Mouse (Mus musculus): ENCODE data around the gene Gm5142. TPM values are rescaled to one million over a fixed set of nuclear protein-coding genes. Genes with fewer than 3 reads are reported as not detected.

Gene Gm5142
- not detected for total RNA-seq (2021)
- long read RNA-seq, experiment 1 = 0 reads
- long read RNA-seq, experiment 2 = 0 reads

DNA sequence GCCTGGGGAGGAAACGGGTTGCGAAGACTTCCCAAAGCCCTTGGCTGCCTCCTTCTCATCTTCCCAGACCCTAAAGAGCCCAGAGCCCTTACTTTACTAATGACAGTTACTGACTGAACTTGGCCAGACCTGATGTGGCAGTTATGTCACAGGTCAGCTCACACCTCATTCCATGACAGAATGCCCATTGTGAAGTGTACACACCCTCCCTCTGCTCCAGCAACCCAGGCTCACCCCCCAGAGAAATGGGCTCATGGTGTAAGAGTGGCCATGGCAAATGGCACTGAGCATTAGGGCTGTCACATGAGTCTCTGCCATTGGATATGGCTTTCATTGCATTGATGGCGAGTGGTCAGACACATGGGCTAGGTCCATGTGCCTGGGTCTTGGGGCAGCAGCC lies at the start of gene Gm5142:
Gm5142 (minus strand) TSS at position 101 of the 400 bp plus-strand sequence.
- no peak for DNase-seq

DNA sequence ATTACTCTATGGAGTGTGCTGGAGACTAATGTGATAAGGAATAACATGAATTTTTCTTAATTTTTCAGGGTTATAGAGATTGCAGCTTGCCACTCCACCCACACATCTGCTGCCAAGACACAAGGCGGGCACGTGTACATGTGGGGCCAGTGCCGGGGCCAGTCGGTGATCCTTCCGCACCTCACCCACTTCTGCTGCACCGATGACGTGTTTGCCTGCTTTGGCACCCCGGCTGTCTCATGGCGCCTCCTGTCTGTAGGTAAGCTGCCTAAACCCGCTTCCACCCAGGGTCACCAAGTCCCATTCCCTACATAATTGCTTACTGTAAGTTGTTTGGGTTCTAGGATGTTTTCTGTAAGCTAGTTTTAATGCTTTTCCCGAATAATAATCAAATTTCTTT lies 47.7 kb upstream of the Gm5142 start:
- DNase-seq = no peak

DNA sequence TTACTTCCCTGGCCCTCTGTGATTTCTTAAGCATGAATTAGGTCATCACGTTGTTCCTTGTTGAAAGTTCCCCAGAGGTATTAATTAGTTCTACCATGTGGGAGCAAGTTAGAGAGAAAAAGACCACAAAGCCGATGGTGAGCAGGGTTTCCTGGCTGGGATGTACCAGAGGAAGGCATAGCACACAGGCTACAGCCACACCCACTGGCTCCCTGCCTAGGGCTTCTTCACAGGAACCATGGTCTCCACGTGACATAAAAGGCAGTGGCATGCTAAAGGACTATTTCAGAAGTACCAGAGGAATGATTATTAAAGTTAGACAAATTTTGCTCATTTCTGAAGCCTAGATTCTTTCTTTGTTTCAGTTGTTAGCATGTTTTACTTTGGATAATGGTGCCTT lies 40.7 kb upstream of the Gm5142 start:
- DNase-seq = no peak

DNA sequence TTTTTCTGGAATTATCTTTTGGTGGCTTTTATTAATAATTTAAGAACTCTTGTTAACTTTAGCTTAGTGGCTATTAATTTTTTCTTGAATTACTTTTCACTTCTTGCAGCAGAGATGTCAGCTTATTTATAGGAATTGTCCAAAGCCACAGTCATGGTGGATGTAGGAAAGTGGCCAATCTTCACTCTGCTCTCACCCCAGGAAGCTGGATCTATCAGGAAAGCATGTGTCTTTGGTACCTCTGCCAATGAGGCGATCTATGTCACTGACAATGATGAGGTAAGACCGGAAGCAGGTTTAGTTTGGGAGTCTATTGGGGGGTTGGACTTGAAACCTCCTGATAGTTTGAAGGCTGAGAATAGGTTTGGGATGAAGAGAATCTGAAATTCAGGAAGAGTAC lies 31.3 kb upstream of the Gm5142 start:
- DNase-seq = no peak

DNA sequence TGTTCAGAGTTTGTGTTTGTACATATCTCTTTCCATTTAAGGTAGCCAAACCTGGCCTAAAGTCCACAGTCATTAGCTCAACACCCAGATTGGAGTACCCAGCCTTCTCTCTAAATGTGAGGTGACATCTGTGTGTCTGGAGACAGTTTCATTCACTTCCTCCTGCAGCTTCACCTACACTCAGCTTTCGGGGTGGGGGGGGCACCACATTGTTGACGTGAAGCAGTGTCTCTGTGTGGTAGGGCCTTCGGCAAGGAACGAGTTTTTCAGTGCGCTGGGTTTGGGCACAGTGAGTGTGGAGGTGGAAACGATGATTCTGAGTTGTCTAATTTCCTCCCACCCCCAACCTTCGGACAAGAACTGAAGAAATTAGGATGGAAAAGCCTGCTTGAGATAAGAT lies 30.5 kb upstream of the Gm5142 start:
- no peak for DNase-seq

DNA sequence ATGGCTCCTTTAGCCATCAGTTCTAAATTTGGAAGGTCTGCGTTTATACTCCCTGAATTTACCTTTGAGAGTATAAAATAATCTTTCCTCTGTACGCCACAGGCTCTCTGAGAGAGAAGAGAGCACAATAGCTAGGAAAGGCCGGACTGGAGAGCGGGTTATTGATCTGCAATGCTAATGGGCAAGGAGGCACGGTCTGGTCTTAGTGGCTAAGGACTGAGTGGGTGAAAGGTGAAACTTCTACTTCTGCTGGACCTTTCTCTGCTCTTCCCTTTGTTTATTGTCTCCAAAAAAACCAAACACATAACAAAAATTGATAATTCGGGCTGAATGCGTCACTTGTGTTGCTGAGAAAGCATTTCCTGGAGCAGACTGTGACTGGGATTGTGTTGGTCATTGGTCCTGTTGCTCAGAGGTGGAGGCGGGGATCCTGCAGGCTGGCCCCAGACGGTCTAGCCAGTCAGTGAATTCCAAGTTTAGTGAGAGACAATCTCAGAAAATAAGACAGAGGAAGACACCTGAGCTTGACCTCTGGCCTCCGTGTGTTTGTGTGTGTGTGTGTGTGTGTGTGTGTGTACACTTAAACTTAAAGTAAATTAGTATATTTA lies 27.5 kb upstream of the Gm5142 start:
- DNase-seq = no peak

DNA sequence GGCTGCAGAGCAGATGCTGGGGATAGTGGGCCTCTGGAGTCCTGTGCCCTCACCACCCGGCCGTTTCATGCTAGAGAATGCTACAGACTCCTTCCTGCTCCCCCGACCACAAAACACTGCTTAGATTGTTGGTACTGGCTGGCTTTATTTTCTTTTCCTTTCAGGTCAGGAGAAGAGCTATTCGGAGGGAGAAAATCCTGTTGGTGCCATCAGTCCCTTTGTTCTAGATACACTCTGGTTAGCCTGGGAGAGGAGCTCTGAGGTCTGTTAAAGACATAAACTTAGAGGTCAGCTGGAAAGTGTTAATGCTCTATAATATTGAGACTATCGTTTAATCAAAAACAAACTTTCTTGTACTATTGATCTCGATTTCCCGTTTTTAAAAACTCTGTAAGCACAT lies 26.9 kb upstream of the Gm5142 start:
- no peak for DNase-seq

DNA sequence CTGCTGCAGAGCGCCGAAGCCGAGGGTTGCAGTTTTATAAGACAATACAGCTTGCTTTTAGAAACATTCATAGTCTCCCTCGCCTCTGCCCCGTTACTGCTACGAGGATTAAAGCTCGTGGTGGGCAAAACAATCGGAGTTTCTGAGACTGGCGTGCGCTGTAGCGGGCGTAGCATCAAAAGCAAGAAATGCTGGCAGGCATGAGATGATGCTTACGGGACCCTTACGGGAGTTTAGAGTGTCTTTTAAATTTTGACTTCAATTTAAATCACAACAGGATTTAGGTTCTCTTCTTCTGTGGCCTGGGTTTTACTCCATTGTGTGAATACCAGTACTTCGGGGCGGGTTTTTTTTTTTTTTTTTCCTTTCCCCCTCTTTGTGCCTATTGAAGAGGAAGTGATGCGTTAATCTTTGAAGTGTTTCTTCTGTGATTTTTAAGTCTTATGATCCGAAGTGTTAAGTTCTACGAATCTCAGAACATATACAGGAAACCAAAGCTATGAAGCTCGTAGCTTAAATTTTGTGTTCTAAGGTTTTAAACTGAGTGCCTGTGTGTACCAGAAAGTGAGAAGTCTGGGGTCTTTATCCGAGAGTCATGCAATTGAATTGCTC lies 23.2 kb upstream of the Gm5142 start:
- no peak for DNase-seq

DNA sequence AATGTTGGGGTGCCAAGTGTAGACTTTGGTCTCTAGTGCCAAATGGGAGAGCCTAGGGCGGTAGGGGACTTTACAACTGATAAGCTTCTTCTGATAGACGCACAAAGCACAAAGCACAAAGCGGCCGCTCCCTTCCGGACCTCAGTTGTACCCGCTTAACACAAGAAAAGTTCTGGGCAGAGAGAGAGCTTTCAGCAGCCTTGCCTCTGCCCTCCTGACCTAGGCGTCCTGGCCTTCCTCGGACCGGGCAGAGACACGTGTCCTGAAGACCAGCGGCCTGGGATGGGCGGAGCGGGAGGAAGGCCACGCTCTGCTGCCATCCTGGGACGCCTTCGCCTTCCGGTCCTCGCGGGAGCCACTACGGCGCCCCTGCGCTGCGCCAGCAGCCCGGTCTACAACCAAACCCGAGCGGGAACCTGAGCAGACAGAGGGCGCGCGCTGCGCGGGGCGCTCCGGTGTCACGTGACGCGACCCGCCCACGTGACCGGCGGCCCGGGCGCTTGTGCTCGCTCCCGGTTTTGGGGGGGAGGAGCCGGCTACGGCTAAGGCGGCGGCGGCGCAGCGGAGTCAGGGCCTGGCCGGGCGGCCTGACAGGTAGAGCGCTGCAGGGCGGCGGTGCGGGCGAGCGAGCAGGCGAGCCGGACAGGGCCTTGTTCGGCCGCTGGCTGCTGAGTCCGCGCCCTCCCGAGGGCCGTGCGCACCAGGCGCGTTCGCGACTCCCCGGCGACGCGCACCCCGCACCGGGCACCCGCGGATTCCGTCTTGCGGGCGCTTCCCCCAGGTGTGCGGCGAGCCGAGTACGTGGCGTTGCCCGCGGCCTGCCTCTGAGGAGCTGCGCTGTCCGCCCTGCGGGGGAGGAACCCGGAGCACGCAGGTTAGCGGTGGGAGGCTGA lies 22.4 kb upstream of the Gm5142 start, which contains the start of gene Rcbtb1:
Rcbtb1 (plus strand) TSS at position 499 of the 893 bp plus-strand sequence.
- peak; percentile 95 for DNase-seq

DNA sequence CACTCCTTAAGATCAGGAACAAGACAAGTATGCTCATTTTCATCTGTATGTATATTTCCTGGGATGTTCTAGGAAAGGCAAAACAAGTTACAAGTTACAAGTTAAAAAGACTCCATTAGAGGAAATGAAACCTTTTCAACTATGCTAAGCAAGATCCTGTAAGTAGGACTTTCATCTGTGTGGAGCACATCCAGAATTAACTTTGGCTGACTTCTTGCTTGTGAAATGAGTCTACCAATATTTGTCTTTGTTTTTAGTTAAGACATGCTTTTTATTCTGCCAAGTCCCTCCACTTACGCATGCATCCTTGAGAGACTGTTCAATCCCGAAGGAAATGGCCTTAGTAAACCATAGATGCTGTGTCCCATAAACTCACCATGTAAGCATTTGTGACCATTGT lies 7.6 kb upstream of the Gm5142 start:
- no peak for DNase-seq

DNA sequence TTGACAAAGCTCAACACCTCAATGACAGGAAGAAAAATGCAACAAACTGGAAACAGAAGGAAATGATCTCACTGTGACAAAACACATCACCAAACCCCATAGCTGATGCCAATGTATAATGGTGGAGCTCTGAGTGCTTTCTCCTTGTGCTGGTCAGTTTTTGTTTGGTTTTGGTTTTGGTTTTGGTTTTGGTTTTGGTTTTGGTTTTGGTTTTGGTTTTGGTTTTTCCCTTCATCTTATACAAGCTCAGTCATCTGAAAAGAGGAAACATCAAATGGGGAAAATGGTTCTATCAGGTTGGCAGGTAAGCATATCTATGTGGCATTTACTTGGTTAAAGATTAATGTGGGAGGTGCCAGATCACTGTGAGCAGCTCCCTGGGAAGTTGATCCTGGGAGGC lies 7.0 kb upstream of the Gm5142 start:
- no peak for DNase-seq

DNA sequence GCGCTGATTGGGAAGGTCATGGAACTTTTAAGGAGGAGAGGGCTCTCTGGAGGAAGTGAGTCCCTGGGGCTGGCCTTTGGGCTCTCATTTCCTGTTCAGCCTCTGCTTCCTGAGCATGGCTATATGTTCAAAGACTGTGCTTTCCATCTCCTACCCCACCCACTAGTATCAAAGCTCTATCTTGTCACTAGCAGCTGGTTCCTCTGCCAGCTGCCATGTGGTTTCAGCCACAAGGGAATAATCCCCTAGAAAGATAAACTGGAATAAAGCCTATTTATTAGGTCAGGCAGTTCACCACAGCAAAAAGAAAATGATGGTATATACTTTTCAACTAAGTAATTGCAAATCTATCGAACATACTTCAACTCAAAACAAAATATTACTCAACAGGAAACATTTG lies 4.2 kb upstream of the Gm5142 start:
- no peak for DNase-seq

DNA sequence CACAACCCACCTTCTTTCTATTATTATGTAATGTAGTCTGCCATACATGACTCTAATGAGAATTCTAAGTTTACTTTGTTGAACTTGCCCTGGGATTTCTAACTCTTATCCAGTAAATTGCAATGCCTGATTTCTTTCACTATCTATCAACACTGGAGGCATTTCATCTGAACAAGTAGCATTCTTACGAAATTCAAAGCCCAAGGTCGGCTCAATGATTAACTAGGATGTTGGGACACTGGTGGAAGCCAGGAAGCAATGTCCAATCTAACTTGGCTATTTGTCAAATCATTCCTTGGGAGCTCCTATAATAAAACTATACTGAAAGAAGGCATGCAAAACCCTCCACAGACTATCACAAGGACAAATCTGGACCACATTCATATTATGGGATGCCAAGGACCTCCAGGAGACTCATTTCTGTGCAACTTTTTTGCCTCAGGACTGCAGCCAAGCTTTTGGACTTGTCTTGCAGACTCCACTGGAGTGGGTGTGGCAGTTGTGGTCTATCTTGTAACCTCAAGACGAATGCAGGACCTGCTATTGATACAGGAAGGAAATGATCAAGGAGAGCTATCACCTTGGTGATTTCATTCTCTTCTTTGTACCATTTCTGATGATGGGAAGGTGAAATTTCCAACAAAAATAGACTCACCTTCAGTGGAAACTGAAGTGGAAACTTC lies 21.4 kb downstream of the Gm5142 start:
- DNase-seq = peak; percentile 43

DNA sequence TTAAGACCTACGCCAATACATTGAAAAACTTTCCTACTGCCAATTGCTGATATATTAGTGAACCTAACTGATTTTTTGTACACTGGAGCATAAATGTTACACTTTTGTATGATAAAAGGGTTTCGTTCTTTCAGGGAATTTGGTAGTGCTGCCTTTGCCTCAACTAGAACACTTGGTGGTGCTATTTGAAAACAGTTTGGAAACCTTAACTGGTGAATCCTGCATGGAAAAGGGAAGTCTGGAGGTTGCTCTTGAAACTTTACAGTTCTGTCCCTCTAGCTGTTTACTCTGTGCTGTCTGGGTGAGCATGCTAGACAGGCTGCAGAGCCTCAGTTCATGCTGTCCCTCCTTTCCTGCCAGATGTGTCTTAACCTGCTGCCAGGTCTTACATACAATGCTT lies 23.0 kb downstream of the Gm5142 start:
- no peak for DNase-seq

DNA sequence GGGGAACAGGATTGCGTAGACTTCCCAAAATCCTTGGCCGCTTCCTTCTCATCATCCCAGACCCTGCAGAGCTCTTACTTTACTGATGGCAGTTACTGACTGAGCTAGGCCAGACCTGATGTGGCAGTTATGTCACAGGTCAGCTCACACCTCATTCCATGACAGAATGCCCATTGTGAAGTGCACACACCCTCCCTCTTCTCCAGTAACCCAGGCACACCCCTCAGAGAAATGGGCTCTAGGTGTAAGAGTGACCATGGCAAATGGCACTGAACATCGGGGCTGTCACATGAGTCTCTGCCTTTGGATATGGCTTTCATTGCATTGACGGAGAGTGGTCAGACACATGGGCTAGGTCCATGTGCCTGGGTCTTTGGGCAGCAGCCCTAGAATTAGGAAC lies 35.8 kb downstream of the Gm5142 start, which contains the start of gene 1700129C05Rik:
1700129C05Rik (minus strand) TSS at position 101 of the 400 bp plus-strand sequence.
- no peak for DNase-seq

DNA sequence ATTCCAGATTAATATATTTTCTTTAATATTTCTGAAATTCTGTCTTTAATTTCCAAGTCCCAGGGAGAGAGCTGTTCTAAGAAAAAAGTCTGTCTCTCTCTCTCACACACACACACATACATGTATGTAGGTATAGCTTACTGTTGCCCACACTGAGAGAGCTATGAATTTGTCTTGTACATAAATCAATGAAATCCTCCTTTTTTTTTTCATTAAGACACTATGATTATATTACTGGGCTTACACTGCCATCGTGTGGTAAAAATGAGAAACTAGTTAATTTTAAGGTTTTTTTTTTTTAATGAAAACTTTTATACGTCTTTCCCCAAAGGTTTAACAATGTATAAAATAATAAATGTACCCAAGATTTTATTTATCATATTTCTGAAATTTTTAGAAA lies 64.3 kb downstream of the Gm5142 start:
- no peak for DNase-seq

Other genes starting within 250 kb of the Gm5142 start
- not detected for gene 1700129C05Rik, start 35.9 kb downstream of the Gm5142 start, total RNA-seq (2021)
- 10 to 100 TPM; 26.6 to 32.9 TPM for gene Rcbtb1, start 22.5 kb upstream of the Gm5142 start, total RNA-seq (2021)
- gene Gm6904, start 81.5 kb upstream of the Gm5142 start, total RNA-seq (2021) = not detected
- gene Phf11a, start 118.8 kb upstream of the Gm5142 start, total RNA-seq (2021) = under 1 TPM; 0.36 to 0.39 TPM
- gene Phf11b, start 162.6 kb upstream of the Gm5142 start, total RNA-seq (2021) = 1 to 10 TPM in 1 of 2 experiments, under 1 TPM in 1; 0.67 to 1.1 TPM
- gene Phf11d, start 186.7 kb upstream of the Gm5142 start, total RNA-seq (2021) = 1 to 10 TPM; 3.6 to 5.4 TPM
- gene Phf11c, start 216.6 kb upstream of the Gm5142 start, total RNA-seq (2021) = under 1 TPM; 0.81 to 0.97 TPM

Measured in adrenal gland, postnatal 10 days (tissue).